Mouse (Mus musculus) erythroblast, embryonic 14.5 days (primary cell): ENCODE data around the gene Cpxm2.

ENCODE experiments used
- GATA1 ChIP-seq: IDR thresholded peaks from 2 replicates; pipeline ENCODE4 v1.6.1; 2012; ENCODE audit warnings: low read length, inconsistent platforms, mixed read lengths
- TAL1 ChIP-seq: IDR thresholded peaks from 3 replicates; pipeline ENCODE4 v1.6.1; 2012; ENCODE audit warnings: low read length, inconsistent platforms, mixed read lengths

- TF ChIP-seq GATA1 (no peak), TAL1 (no peak)
Observed at GRCm38 (mm10) chr7:132088606-132089005, 65.9 kb downstream of the Cpxm2 start.
